Mouse (Mus musculus) embryonic facial prominence, embryonic 14.5 days (tissue): ENCODE results near the gene Hjurp. TPM values are rescaled to one million over a fixed set of nuclear protein-coding genes. Genes with fewer than 3 reads are reported as not detected.
A peak's percentile ranks its signal among the peaks of the same experiment; 100 is the strongest.

Source experiments
- ATAC-seq: fragments of 200-750 bp; cut with Nextera tagmentation; 2 replicates; pipeline ENCODE4 v1.8.0; 2017; ENCODE audit warnings: low read depth, moderate number of reproducible peaks, moderate TSS enrichment
- DNase-seq: peaks from one replicate; pipeline ENCODE4 v3.0.0-alpha.2; 2015; ENCODE audit warnings: low spot score
- H3K27ac ChIP-seq: fragments of 300-500 bp; sonication (generic); replicated peaks from 2 replicates; pipeline ENCODE4 v1.5.1; 2014; ENCODE audit warnings: low read depth, mild to moderate bottlenecking, low read length, moderate library complexity
- H3K27me3 ChIP-seq: fragments of 300-500 bp; sonication (generic); replicated peaks from 2 replicates; pipeline ENCODE4 v1.6.1; 2014; ENCODE audit warnings: low read length; ENCODE audit not compliant: control insufficient read depth, insufficient read depth
- H3K36me3 ChIP-seq: fragments of 300-500 bp; sonication (generic); 2 replicates; pipeline ENCODE4 v1.6.1; 2014; ENCODE audit warnings: low read length, mixed read lengths; ENCODE audit not compliant: control insufficient read depth, insufficient read depth
- H3K4me1 ChIP-seq: fragments of 300-500 bp; sonication (generic); 2 replicates; pipeline ENCODE4 v1.6.1; 2014; ENCODE audit warnings: antibody characterized with exemption, low read length; ENCODE audit not compliant: control insufficient read depth, insufficient read depth
- H3K4me2 ChIP-seq: fragments of 300-500 bp; sonication (generic); 2 replicates; pipeline ENCODE4 v1.6.1; 2014; ENCODE audit warnings: low read depth, mild to moderate bottlenecking, low read length, moderate library complexity, mixed read lengths
- H3K4me3 ChIP-seq: fragments of 300-500 bp; sonication (generic); 2 replicates; pipeline ENCODE4 v1.5.1; 2014; ENCODE audit warnings: low read depth, mild to moderate bottlenecking, low read length
- H3K9ac ChIP-seq: fragments of 300-500 bp; sonication (generic); 2 replicates; pipeline ENCODE4 v1.6.1; 2014; ENCODE audit warnings: low read depth, mild to moderate bottlenecking, low read length, moderate library complexity, mixed read lengths
- H3K9me3 ChIP-seq: fragments of 300-500 bp; sonication (generic); 2 replicates; pipeline ENCODE4 v1.6.1; 2016; ENCODE audit warnings: low read length; ENCODE audit not compliant: control insufficient read depth
- WGBS: fragments of 180-500 bp; shearing (Covaris S2); extraction: QIAGEN DNeasy Blood & Tissue Kit; methylation state at CpG from one replicate; pipeline ENCODE4 v1.1.7; 2014; 5-methylcytosine and 5-hydroxymethylcytosine counted together
- polyA plus RNA-seq: library from polyadenylated mRNA; unstranded; fragments of >200 nt; fragmentation: Nextera tagmentation; extraction: Ambion mirVana; gene quantifications from 2 replicates; pipeline ENCODE4 v1.2.1, GENCODE M21; 2014

The Hjurp gene
- polyA plus RNA-seq, 1 experiment from 2014 or later: 110 TPM

GRCm38 (mm10) chr1:88309020-88309419, 31.6 kb upstream of the Hjurp start:
- WGBS: 49% methylated on average over 2 of the region's 2 CpGs
- H3K9me3 ChIP-seq: peaks cover 63% of the 10 kb centered on the region
- DNase-seq: no peak
- no peaks in the 10 kb centered on the region for H3K4me1 ChIP-seq
- no peak overlapping the region for H3K9ac ChIP-seq
- H3K27ac ChIP-seq: no peak overlapping the region
- H3K27me3 ChIP-seq: no peaks in the 10 kb centered on the region
- no peak for ATAC-seq
- H3K4me3 ChIP-seq: no peak overlapping the region
- H3K36me3 ChIP-seq: no peaks in the 10 kb centered on the region
- no peak overlapping the region for H3K4me2 ChIP-seq

GRCm38 (mm10) chr1:88307180-88307579, 29.7 kb upstream of the Hjurp start:
- 64% methylated on average over 12 of the region's 12 CpGs for WGBS
- no peak overlapping the region for H3K4me3 ChIP-seq
- H3K4me1 ChIP-seq: no peaks in the 10 kb centered on the region
- no peaks in the 10 kb centered on the region for H3K27me3 ChIP-seq
- no peaks in the 10 kb centered on the region for H3K36me3 ChIP-seq
- H3K4me2 ChIP-seq: no peak overlapping the region
- no peak overlapping the region for H3K9ac ChIP-seq
- peak; percentile 7 for DNase-seq
- ATAC-seq: no peak
- H3K27ac ChIP-seq: no peak overlapping the region
- peaks cover 79% of the 10 kb centered on the region for H3K9me3 ChIP-seq

- Histone ChIP-seq H3K4me1 (no peaks in the 10 kb centered on the region), H3K4me3 (no peak overlapping the region), H3K27me3 (no peaks in the 10 kb centered on the region), H3K4me2 (no peak overlapping the region), H3K9me3 (peaks cover 85% of the 10 kb centered on the region), H3K36me3 (no peaks in the 10 kb centered on the region), H3K9ac (no peak overlapping the region), H3K27ac (no peak overlapping the region)
- WGBS: 60% methylated on average over 1 of the region's 1 CpGs
- ATAC-seq (no peak), DNase-seq (peak; percentile 1)
Measured at GRCm38 (mm10) chr1:88306543-88306942, 29.1 kb upstream of the Hjurp start.

GRCm38 (mm10) chr1:88305018-88305795, 27.8 kb upstream of the Hjurp start:
- no peak for ATAC-seq
- H3K4me1 ChIP-seq: no peaks in the 10 kb centered on the region
- DNase-seq: peak; percentile 1
- no peak overlapping the region for H3K27ac ChIP-seq
- WGBS: 45% methylated on average over 6 of the region's 6 CpGs
- H3K9ac ChIP-seq: no peak overlapping the region
- no peak overlapping the region for H3K4me3 ChIP-seq
- H3K27me3 ChIP-seq: no peaks in the 10 kb centered on the region
- H3K9me3 ChIP-seq: peaks cover 93% of the 10 kb centered on the region
- H3K4me2 ChIP-seq: no peak overlapping the region
- H3K36me3 ChIP-seq: no peaks in the 10 kb centered on the region

GRCm38 (mm10) chr1:88304261-88304985, 27.0 kb upstream of the Hjurp start:
- no peak overlapping the region for H3K9ac ChIP-seq
- no peak overlapping the region for H3K4me2 ChIP-seq
- DNase-seq (peak; percentile 2), ATAC-seq (no peak)
- H3K27me3 ChIP-seq: no peaks in the 10 kb centered on the region
- no peak overlapping the region for H3K4me3 ChIP-seq
- 62% methylated on average over 8 of the region's 8 CpGs for WGBS
- peaks cover 92% of the 10 kb centered on the region for H3K9me3 ChIP-seq
- no peaks in the 10 kb centered on the region for H3K4me1 ChIP-seq
- no peaks in the 10 kb centered on the region for H3K36me3 ChIP-seq
- no peak overlapping the region for H3K27ac ChIP-seq

DNA sequence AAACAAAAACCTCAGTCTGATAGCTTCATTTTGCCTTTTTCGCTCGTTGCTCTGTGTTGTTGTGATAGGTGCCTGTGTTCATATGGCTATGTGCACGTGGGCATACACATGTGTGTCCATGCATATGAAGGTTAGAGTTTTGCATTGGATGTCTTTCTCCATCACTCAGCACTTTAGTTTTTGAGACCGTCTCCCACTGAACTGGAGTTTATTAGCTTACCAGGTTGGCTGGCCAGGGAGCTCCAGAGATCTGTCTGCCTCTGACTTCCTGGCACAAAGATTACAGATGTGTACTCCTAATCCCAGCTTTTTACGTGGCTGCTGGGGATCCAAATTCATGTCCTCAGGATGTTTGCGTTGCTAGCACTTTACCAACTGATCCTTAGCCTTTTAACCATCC, 26.3 kb upstream of the Hjurp start:
- DNase-seq (peak; percentile 2), ATAC-seq (no peak)
- Histone ChIP-seq H3K4me2 (no peak overlapping the region), H3K27me3 (no peaks in the 10 kb centered on the region), H3K36me3 (no peaks in the 10 kb centered on the region), H3K9ac (no peak overlapping the region), H3K4me3 (no peak overlapping the region), H3K27ac (no peak overlapping the region), H3K4me1 (no peaks in the 10 kb centered on the region), H3K9me3 (peaks cover 92% of the 10 kb centered on the region)
- 60% methylated on average over 6 of the region's 6 CpGs for WGBS

DNA sequence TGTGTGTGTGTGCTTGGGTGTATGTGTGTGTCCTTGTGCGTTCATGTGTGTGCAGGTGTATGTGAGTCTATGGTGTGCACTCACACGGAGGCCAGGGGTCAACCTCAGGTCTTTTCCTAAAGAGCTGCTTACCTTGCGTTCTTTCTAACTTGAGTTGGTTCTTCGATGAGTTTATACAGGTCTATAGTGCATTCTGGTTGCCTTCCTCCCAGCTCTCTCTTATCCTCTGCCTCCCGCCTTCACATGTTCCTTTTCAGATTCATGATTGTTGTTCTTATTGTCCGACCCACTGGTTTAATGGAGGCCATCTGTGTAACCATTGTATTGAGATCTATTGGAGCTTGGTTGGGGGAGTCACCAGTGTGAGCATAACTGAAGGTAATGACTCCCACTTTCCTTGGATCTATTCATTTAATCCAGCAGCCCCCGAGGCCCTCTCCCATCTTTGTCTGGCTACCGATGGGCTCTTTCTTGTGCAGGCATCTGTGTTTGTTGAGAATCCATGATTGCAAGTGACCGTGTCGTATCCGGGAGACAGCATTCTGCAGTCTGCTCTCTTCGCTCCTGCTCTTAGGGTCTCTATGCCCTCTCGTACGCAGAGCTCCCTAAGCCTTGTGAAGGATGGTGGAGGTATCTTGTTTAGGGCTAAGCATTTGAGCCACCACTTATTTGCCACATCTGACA, 24.8 kb upstream of the Hjurp start:
- no peak for ATAC-seq
- Histone ChIP-seq H3K4me2 (no peak overlapping the region), H3K27ac (no peak overlapping the region), H3K36me3 (no peaks in the 10 kb centered on the region), H3K4me1 (no peaks in the 10 kb centered on the region), H3K9ac (no peak overlapping the region), H3K4me3 (no peak overlapping the region), H3K9me3 (peaks cover 87% of the 10 kb centered on the region), H3K27me3 (no peaks in the 10 kb centered on the region)
- 63% methylated on average over 14 of the region's 14 CpGs for WGBS
- DNase-seq: peak; percentile 3

GRCm38 (mm10) chr1:88301121-88302014, 23.9 kb upstream of the Hjurp start:
- no peak for ATAC-seq
- Histone ChIP-seq H3K27me3 (no peaks in the 10 kb centered on the region), H3K4me1 (no peaks in the 10 kb centered on the region), H3K27ac (no peak overlapping the region), H3K9me3 (peaks cover 85% of the 10 kb centered on the region), H3K4me3 (no peak overlapping the region), H3K9ac (no peak overlapping the region), H3K36me3 (no peaks in the 10 kb centered on the region), H3K4me2 (no peak overlapping the region)
- peak; percentile 13 for DNase-seq
- 68% methylated on average over 9 of the region's 9 CpGs for WGBS
